Mouse (Mus musculus) monocyte, adult 5-6 weeks (primary cell): ENCODE measurements around the gene Hepacam. TPM values are rescaled to one million over a fixed set of nuclear protein-coding genes. Genes with fewer than 3 reads are reported as not detected.

Source experiments
- ATAC-seq: fragments of 153-309, 156-312 bp; replicated peaks from 2 replicates; pipeline ENCODE4 v1.8.0; 2017; ENCODE audit warnings: mild to moderate bottlenecking; ENCODE audit not compliant: low TSS enrichment, insufficient number of reproducible peaks, severe bottlenecking, poor library complexity, low FRiP score
- total RNA-seq: library from RNA; stranded (forward); fragments of 200-1000, 200-491, 200-594 nt; gene quantifications from 3 replicates; pipeline ENCODE4 v1.2.3, GENCODE M21; 2017

Hepacam gene
- total RNA-seq, 1 experiment from 2014 or later, result not detected

DNA sequence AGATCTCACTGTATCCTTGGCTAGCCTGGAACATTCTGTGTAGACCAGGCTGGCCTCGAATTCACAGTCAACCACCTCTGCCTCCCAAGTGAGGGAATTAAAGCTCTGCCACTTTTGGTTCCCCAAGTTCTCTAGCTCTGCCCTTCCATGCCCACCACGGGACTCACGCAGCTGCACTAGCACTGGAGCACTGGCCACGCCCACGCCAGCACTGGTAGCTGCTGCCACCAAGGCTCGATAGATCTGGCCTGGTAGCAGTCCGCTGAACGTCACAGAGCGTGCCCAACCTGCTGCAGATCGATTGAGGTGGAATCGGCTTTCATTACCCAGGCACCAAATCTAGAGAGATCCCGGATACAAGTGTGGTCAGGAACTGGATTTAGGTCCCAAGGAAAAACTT, 54.1 kb downstream of the Hepacam start:
- no peak; the same call in 1 of the 2 replicates for ATAC-seq

DNA sequence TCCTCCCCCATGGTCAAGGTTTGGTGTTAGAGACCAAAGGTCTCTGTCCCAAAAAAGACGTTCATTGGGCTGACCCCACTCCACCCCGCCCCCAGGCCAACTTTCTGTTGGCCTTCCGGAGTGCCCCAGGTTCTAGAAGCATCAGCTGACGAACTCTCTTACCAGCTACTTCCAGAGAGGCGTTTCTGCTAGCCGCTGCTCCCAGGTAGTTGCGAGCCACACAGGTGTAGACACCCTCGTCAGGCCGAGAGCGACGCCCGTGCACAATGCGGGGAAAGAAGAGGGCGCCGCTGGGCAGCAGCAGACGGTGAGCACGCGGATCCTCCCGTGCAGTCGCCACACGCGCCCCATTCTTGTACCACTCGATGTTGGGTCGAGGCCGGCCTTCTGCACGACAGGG, 62.2 kb downstream of the Hepacam start:
- ATAC-seq, result no peak

DNA sequence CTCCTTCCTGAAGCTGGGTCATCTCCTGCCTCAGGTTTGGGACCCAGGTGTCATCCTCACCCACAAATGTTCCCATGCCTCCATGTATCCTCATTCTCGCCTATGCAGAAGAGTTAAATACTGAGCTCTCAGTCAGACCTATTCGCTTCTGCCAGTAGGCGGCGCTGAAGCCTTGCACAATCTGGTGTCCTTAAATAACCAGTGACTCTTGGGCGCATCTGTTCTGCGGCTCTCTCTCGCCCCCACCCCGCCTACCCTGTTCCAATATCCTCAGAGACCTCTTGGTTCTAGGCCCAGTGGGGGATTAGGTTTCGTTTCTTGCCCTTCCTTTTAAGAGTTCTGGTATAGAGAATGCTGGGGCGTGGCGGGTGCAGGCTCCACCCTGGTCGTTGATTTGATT, 63.4 kb downstream of the Hepacam start:
- peak; percentile 77 for ATAC-seq

DNA sequence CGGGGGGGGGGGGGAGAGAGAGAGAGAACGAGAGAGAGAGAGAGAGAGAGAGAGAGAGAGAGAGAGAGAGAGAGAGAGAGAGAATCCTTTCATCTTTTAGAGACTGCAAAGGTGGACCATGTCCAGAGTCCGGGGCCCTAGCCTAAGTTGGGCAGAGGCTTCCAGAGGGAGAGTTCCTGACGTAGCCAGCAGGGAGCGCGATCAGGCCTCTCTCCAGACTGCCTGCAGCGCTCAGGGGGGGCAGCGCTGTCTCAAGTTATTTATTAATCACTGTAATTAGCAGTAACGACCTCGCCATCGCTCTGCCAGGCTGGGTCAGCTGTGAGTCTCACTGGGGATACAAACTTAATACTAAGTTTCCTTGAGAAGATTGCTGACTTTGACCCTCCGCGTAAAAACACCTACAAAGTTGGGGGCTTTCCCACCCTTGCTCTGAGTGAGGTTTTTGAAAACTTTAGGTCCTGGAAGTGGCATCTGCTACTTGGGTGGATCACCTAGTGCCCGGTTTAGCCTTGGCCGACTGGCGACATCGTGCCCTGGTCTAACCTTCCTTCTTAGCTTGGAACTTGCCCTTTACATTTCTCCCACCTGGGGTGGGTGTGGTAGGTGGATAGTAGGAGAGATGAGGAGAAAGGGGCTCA, 65.0 kb downstream of the Hepacam start:
- ATAC-seq, result no peak

DNA sequence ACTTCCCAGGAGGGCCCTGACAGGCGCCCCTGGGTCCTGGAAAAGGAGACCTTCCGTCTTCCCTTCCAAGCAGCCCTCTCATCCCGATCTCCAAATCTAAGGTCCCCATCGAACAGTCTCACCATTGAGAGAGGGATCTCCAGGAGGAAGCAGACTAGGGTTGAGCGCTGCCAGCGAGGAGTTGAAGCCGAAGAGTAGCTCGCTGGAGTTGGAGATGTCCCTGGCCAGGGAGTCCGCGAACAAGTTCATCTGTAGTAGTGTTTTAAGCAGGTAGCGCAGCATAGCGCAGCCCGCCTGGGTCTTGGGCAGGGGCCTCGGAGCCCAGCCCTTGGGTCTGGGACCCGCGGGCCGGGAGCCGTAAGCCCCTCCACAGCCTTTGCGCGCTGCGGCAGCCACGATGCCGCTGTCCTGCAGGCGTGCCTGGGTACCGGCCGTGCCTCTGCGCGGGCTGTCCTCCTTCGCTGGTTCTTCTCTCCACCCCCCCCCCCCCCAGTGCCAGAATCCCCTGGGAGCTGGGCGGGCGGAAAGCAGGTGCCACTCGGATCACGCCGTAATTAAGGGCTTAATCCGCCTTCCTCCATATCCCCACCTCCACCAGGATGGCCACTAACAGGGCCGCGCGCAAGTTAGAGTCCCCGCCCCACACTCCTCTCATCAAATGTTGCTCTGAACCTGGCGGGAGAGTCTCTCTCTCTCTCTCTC, 65.7 kb downstream of the Hepacam start, which contains the start of gene Robo3:
TSS of gene Robo3 (minus strand) at position 527 of the 702 bp plus-strand sequence.
- no peak for ATAC-seq

DNA sequence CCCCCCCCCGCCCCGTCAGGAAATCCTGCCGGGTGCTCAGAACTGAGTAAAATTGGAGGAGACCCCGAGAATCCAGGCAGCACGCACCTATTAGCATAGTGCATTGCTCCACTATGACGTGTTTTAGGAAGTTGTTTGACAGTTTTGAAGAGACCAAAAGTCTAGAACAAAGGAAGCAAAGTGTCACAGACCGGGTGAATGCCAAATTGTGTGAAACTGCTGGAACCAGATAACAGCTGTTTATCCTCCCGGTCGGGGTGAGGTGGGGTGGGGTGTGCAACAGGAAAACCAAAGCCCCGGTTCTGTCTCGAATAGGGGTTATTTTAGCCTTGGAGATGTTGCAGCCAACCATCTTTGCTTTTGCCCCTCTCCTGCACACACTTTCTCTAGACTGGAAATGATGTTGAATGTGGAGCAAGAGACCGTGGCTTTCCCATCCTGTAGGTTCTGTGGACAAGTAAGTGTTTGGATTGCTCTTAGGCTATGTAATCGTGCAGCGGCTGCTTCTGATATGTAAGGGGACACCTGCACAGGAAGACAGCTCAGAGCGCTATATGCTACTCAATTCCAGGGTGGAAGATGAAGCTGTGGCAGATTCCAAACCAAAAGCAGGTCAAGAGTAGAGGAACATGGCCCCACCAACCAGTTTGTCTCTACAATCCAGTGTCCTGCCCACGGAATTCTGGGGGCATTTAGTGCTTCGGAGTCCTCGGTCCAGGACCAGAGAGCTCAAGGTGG, 66.8 kb downstream of the Hepacam start:
- no peak for ATAC-seq

DNA sequence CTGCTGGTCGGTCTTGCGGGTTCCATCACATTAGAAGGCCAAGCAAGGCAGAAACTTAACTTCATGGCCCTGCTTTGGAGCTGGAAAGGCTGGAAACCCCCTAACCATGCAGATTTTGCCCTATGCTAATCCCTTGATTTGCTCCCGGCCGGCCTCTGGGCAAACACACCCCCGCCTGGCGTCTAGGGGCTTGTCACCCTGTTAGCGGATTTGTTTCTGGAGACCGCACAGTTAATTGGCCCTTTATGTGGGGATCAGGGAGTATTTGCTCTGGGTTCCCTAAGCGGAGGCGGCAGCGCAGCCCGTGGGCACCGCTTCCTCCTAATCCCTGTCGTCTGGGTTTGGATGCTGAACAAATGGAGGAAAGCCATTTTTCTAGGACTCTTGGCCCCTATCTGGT, 67.8 kb downstream of the Hepacam start:
- no peak for ATAC-seq

DNA sequence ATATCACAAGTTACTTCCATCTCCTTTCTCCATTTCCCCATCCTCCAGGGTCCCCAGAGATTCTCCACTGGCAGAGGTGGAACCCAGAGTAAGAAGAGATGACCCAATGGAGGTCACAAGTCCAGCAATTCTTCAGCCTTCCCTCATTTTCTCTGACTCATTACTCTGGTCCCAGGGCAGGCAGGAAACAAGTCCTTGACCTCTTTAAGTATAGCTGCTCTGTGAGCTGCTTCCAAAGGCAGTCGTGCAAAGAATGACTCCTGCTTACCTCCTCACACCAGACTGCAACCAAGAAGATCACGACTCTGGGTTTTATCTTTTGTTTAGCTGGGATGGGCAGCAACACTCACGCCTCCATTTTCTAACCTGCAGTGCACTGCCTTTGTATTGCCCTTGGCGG, 68.5 kb downstream of the Hepacam start:
- no peak for ATAC-seq

Other genes with a start within 250 kb of the Hepacam start
- gene Pknox2, start 219.9 kb upstream of the Hepacam start, total RNA-seq, result not detected in 3 replicates
- 0.86 to 4.0 TPM (median 2.0 TPM) in 3 replicates for gene Tmem218, start 159.1 kb upstream of the Hepacam start, total RNA-seq
- gene Slc37a2, start 111.6 kb upstream of the Hepacam start, total RNA-seq, result 2.0 to 10.9 TPM (median 3.3 TPM) in 3 replicates
- gene Ccdc15, start 18.9 kb upstream of the Hepacam start, total RNA-seq, result 2.0 to 13.8 TPM (median 2.8 TPM) in 3 replicates
- gene Robo4, start 34.5 kb downstream of the Hepacam start, total RNA-seq, result not detected in 3 replicates
- gene Robo3, start 65.9 kb downstream of the Hepacam start, total RNA-seq, result not detected in 3 replicates
- 20.9 to 44.1 TPM (median 28.5 TPM) in 3 replicates for gene Msantd2, start 122.0 kb downstream of the Hepacam start, total RNA-seq
- gene Esam, start 160.7 kb downstream of the Hepacam start, total RNA-seq, result 3.2 TPM in 1 of 3 replicates, not detected in the others
- gene Vsig2, start 171.9 kb downstream of the Hepacam start, total RNA-seq, result not detected in 3 replicates
- 6.3 to 35.0 TPM (median 6.9 TPM) in 3 replicates for gene Nrgn, start 185.6 kb downstream of the Hepacam start, total RNA-seq
- 4.1 to 10.4 TPM (median 4.7 TPM) in 3 replicates for gene Siae, start 188.3 kb downstream of the Hepacam start, total RNA-seq
- 1.3 to 3.3 TPM in 2 of 3 replicates, not detected in the other for gene Spa17, start 246.4 kb downstream of the Hepacam start, total RNA-seq